Mouse (Mus musculus) thymus, adult 2 months (tissue): Measurements from ENCODE around the gene Itpr1. TPM values are rescaled to one million over a fixed set of nuclear protein-coding genes. Genes with fewer than 3 reads are reported as not detected.

Experiments used
- DNase-seq: peaks from one replicate; pipeline ENCODE4 v3.0.0; 2021
- H3K27ac ChIP-seq: fragments of 200-500 bp; 2 replicates; pipeline ENCODE4 v1.5.1; 2012; ENCODE audit warnings: low read length, control low read depth; ENCODE audit not compliant: control insufficient read depth, insufficient read depth
- H3K27me3 ChIP-seq: fragments of 200-500 bp; 2 replicates; pipeline ENCODE4 v1.6.1; 2012; ENCODE audit warnings: mild to moderate bottlenecking, low read length, moderate library complexity, mixed read lengths; ENCODE audit not compliant: control insufficient read depth, insufficient read depth
- H3K36me3 ChIP-seq: fragments of 200-500 bp; 2 replicates; pipeline ENCODE4 v1.6.1; 2012; ENCODE audit warnings: mild to moderate bottlenecking, low read length, moderate library complexity; ENCODE audit not compliant: control insufficient read depth, insufficient read depth
- H3K4me1 ChIP-seq: fragments of 200-500 bp; replicated peaks from 2 replicates; pipeline ENCODE4 v1.6.1; 2012; ENCODE audit warnings: low read length; ENCODE audit not compliant: control insufficient read depth, insufficient read depth
- H3K4me3 ChIP-seq: fragments of 200-500 bp; 2 replicates; pipeline ENCODE4 v1.5.1; 2012; ENCODE audit warnings: mild to moderate bottlenecking, low read length, control low read depth, moderate library complexity; ENCODE audit not compliant: control insufficient read depth, insufficient read depth
- CTCF ChIP-seq: fragments of 200-500 bp; IDR thresholded peaks from 2 replicates; pipeline ENCODE4 v1.5.1; 2012; ENCODE audit warnings: mild to moderate bottlenecking, control low read depth, low read length, moderate library complexity, borderline replicate concordance; ENCODE audit not compliant: control insufficient read depth, poor library complexity, insufficient read depth; ENCODE audit errors: extremely low read depth
- POLR2A ChIP-seq: fragments of 200-500 bp; IDR thresholded peaks from 2 replicates; pipeline ENCODE4 v1.6.1; 2012; ENCODE audit warnings: mild to moderate bottlenecking, low read length, control low read depth, moderate library complexity; ENCODE audit not compliant: control insufficient read depth, poor library complexity, insufficient read depth; ENCODE audit errors: extremely low read depth
- WGBS: fragments of 180-500 bp; shearing (Covaris S2); methylation state at CpG from one replicate; pipeline ENCODE4 v1.1.7; 2018; 5-methylcytosine and 5-hydroxymethylcytosine counted together
- polyA plus RNA-seq: library from polyadenylated mRNA; depleted of rRNA; stranded (reverse); fragments of >200 nt; gene quantifications from 2 replicates; pipeline ENCODE4 v1.2.3, GENCODE M21; 2012

The Itpr1 gene
- polyA plus RNA-seq, 1 experiment: 28.8 TPM

GRCm38 (mm10) chr6:108222875-108223274 lies 10.0 kb downstream of the Itpr1 start:
- WGBS: 75% methylated on average over 5 of the region's 5 CpGs
- H3K4me1 ChIP-seq: peaks cover 10% of the 10 kb centered on the region
- no peaks in the 10 kb centered on the region for H3K27me3 ChIP-seq
- no peak overlapping the region for H3K4me3 ChIP-seq
- no peaks in the 10 kb centered on the region for H3K36me3 ChIP-seq
- DNase-seq: no peak
- H3K27ac ChIP-seq: no peak overlapping the region
- no peak for TF ChIP-seq CTCF
- TF ChIP-seq POLR2A: no peak

DNA sequence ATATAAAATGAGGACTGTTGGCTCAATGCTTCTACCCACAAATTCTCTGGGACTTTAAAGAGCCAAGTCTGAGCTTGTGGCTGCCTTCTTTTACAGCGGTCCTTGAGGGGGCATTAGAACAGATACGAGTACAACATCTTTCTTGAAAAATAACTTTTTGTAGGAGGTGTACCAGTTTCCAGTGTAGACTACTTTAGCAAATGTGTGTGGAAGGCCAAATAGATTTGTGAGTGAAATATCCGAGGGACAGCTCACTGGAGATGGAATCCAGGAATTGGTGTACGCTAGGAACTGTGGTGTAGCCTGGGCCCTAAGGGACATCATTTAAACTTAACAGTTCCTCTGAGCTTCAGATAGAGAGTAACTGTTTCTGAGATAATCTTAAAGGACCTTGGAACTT lies 11.5 kb downstream of the Itpr1 start:
- no peaks in the 10 kb centered on the region for H3K36me3 ChIP-seq
- no peaks in the 10 kb centered on the region for H3K27me3 ChIP-seq
- peaks cover 13% of the 10 kb centered on the region for H3K4me1 ChIP-seq
- no peak for DNase-seq
- no peak overlapping the region for H3K4me3 ChIP-seq
- no peak for TF ChIP-seq CTCF
- no peak for TF ChIP-seq POLR2A
- WGBS: 97% methylated on average over 4 of the region's 4 CpGs
- no peak overlapping the region for H3K27ac ChIP-seq

- TF ChIP-seq POLR2A (no peak), CTCF (no peak)
- Histone ChIP-seq H3K4me3 (no peak overlapping the region), H3K36me3 (no peaks in the 10 kb centered on the region), H3K4me1 (peaks cover 13% of the 10 kb centered on the region), H3K27me3 (no peaks in the 10 kb centered on the region), H3K27ac (no peak overlapping the region)
- WGBS: 96% methylated on average over 2 of the region's 2 CpGs
- no peak for DNase-seq
Measured at GRCm38 (mm10) chr6:108225027-108225426, 12.1 kb downstream of the Itpr1 start.

- no peak overlapping the region for H3K4me3 ChIP-seq
- peaks cover 13% of the 10 kb centered on the region for H3K4me1 ChIP-seq
- no peaks in the 10 kb centered on the region for H3K27me3 ChIP-seq
- no peak for DNase-seq
- no peak overlapping the region for H3K27ac ChIP-seq
- H3K36me3 ChIP-seq: no peaks in the 10 kb centered on the region
- no peak for TF ChIP-seq CTCF
- TF ChIP-seq POLR2A: no peak
- 96% methylated on average over 7 of the region's 7 CpGs for WGBS
Measured at GRCm38 (mm10) chr6:108226230-108226629, 13.3 kb downstream of the Itpr1 start.

- TF ChIP-seq CTCF: no peak
- TF ChIP-seq POLR2A: no peak
- no peak for DNase-seq
- Histone ChIP-seq H3K4me1 (peaks cover 13% of the 10 kb centered on the region), H3K27ac (no peak overlapping the region), H3K4me3 (no peak overlapping the region), H3K36me3 (no peaks in the 10 kb centered on the region), H3K27me3 (no peaks in the 10 kb centered on the region)
- WGBS: 96% methylated on average over 6 of the region's 6 CpGs
Measured at GRCm38 (mm10) chr6:108227461-108227860, 14.6 kb downstream of the Itpr1 start.

- Histone ChIP-seq H3K4me1 (peaks cover 13% of the 10 kb centered on the region), H3K27ac (no peak overlapping the region), H3K36me3 (no peaks in the 10 kb centered on the region), H3K27me3 (no peaks in the 10 kb centered on the region), H3K4me3 (no peak overlapping the region)
- no peak for DNase-seq
- WGBS: 65% methylated on average over 6 of the region's 6 CpGs
- TF ChIP-seq CTCF (no peak), POLR2A (no peak)
Measured at GRCm38 (mm10) chr6:108228048-108228447, 15.2 kb downstream of the Itpr1 start.

- Histone ChIP-seq H3K36me3 (no peaks in the 10 kb centered on the region), H3K4me3 (no peak overlapping the region), H3K27me3 (no peaks in the 10 kb centered on the region), H3K27ac (no peak overlapping the region), H3K4me1 (peaks cover 9% of the 10 kb centered on the region; the same call in 1 of the 2 replicates)
- WGBS: 8% methylated on average over 2 of the region's 2 CpGs
- TF ChIP-seq CTCF: no peak
- TF ChIP-seq POLR2A: no peak
- no peak for DNase-seq
Measured at GRCm38 (mm10) chr6:108228601-108229000, 15.7 kb downstream of the Itpr1 start.
